Mouse (Mus musculus) midbrain, embryonic 15.5 days (tissue): ENCODE results near the gene Hist1h1e. TPM values are rescaled to one million over a fixed set of nuclear protein-coding genes. Genes with fewer than 3 reads are reported as not detected.

ENCODE experiments used
- microRNA-seq: library from miRNA; unstranded; fragments of <30 nt; microRNA quantifications from one replicate; pipeline ENCODE4, GENCODE M21; 2016
- polyA plus RNA-seq: library from polyadenylated mRNA; unstranded; fragments of >200 nt; fragmentation: Nextera tagmentation; extraction: Ambion mirVana; gene quantifications from 2 replicates; pipeline ENCODE4 v1.2.1, GENCODE M21; 2015

The Hist1h1e gene
- polyA plus RNA-seq, 1 experiment from 2014 or later: 5.5 TPM

Small RNA genes within 50 kb of the gene (microRNA-seq; reads per million reads assigned to microRNA genes)
- gene Gm44359: not detected
- gene Gm44394: not detected

Other genes with a start within 250 kb of the Hist1h1e start
- gene Abt1, start 198.7 kb downstream of the Hist1h1e start, polyA plus RNA-seq: 9.8 and 9.9 TPM in 2 replicates
- gene Btn1a1, start 156.7 kb downstream of the Hist1h1e start, polyA plus RNA-seq: 0.09 and 0.25 TPM in 2 replicates
- gene Btn2a2, start 133.7 kb downstream of the Hist1h1e start, polyA plus RNA-seq: not detected in 2 replicates
- 3.3 and 5.1 TPM in 2 replicates for gene Hist1h4h, start 91.5 kb downstream of the Hist1h1e start, polyA plus RNA-seq
- 0.69 TPM in 1 of 2 replicates, not detected in the other for gene Hist1h2af, start 88.7 kb downstream of the Hist1h1e start, polyA plus RNA-seq
- gene Hist1h3g, start 87.1 kb downstream of the Hist1h1e start, polyA plus RNA-seq: 2.2 TPM in 1 of 2 replicates, not detected in the other
- 0.15 and 0.44 TPM in 2 replicates for gene Hist1h2bh, start 79.2 kb downstream of the Hist1h1e start, polyA plus RNA-seq
- gene Hist1h3f, start 78.5 kb downstream of the Hist1h1e start, polyA plus RNA-seq: 0.27 and 0.32 TPM in 2 replicates
- not detected in 2 replicates for gene Hist1h4f, start 70.9 kb downstream of the Hist1h1e start, polyA plus RNA-seq
- 0.14 and 0.15 TPM in 2 replicates for gene Hist1h1d, start 69.3 kb downstream of the Hist1h1e start, polyA plus RNA-seq
- gene Hist1h3e, start 60.2 kb downstream of the Hist1h1e start, polyA plus RNA-seq: 1.0 and 1.4 TPM in 2 replicates
- 14.8 and 15.4 TPM in 2 replicates for gene Hist1h2ae, start 51.3 kb downstream of the Hist1h1e start, polyA plus RNA-seq
- gene Hist1h2bg, start 51.2 kb downstream of the Hist1h1e start, polyA plus RNA-seq: 2.6 and 4.0 TPM in 2 replicates
- 1.3 and 1.5 TPM in 2 replicates for gene Hist1h2bf, start 48.4 kb downstream of the Hist1h1e start, polyA plus RNA-seq
- gene Hist1h2ad, start 48.2 kb downstream of the Hist1h1e start, polyA plus RNA-seq: 1.6 TPM in 1 of 2 replicates, not detected in the other
- gene Hist1h3d, start 46.8 kb downstream of the Hist1h1e start, polyA plus RNA-seq: 0.82 and 1.2 TPM in 2 replicates
- 34.2 and 34.9 TPM in 2 replicates for gene Hist1h4d, start 41.0 kb downstream of the Hist1h1e start, polyA plus RNA-seq
- 1.7 and 1.8 TPM in 2 replicates for gene Hist1h2be, start 1.4 kb downstream of the Hist1h1e start, polyA plus RNA-seq
- gene Hist1h2ac, start 61.4 kb upstream of the Hist1h1e start, polyA plus RNA-seq: 0.32 and 0.37 TPM in 2 replicates
- 17.3 and 17.7 TPM in 2 replicates for gene Hist1h2bc, start 61.6 kb upstream of the Hist1h1e start, polyA plus RNA-seq
- not detected in 2 replicates for gene Hist1h1t, start 73.3 kb upstream of the Hist1h1e start, polyA plus RNA-seq
- 1.8 and 3.0 TPM in 2 replicates for gene Hist1h4c, start 75.9 kb upstream of the Hist1h1e start, polyA plus RNA-seq
- gene Hfe, start 88.3 kb upstream of the Hist1h1e start, polyA plus RNA-seq: 3.0 and 3.8 TPM in 2 replicates
- 6.9 and 8.3 TPM in 2 replicates for gene Hist1h1c, start 116.2 kb upstream of the Hist1h1e start, polyA plus RNA-seq
- 0.41 and 1.4 TPM in 2 replicates for gene Hist1h3c, start 123.0 kb upstream of the Hist1h1e start, polyA plus RNA-seq
- gene Hist1h2bb, start 124.2 kb upstream of the Hist1h1e start, polyA plus RNA-seq: 0.37 and 0.83 TPM in 2 replicates
- gene Hist1h2ab, start 128.6 kb upstream of the Hist1h1e start, polyA plus RNA-seq: 4.6 and 7.2 TPM in 2 replicates
- gene Hist1h3b, start 129.7 kb upstream of the Hist1h1e start, polyA plus RNA-seq: 0.67 and 1.2 TPM in 2 replicates
- 2.0 TPM in 1 of 2 replicates, not detected in the other for gene Hist1h4b, start 134.5 kb upstream of the Hist1h1e start, polyA plus RNA-seq
- not detected in 2 replicates for gene Hist1h4a, start 138.7 kb upstream of the Hist1h1e start, polyA plus RNA-seq
- 0.77 and 0.98 TPM in 2 replicates for gene Hist1h3a, start 139.8 kb upstream of the Hist1h1e start, polyA plus RNA-seq
- 0.41 and 0.48 TPM in 2 replicates for gene Hist1h1a, start 141.1 kb upstream of the Hist1h1e start, polyA plus RNA-seq
- gene Trim38, start 147.4 kb upstream of the Hist1h1e start, polyA plus RNA-seq: not detected in 2 replicates
- not detected in 2 replicates for gene Slc17a2, start 184.4 kb upstream of the Hist1h1e start, polyA plus RNA-seq
- gene Slc17a3, start 216.9 kb upstream of the Hist1h1e start, polyA plus RNA-seq: not detected in 2 replicates
- not detected in 2 replicates for gene Slc17a1, start 245.2 kb upstream of the Hist1h1e start, polyA plus RNA-seq